Mouse (Mus musculus): ENCODE results near the gene Gucy1a1. TPM values are rescaled to one million over a fixed set of nuclear protein-coding genes. Genes with fewer than 3 reads are reported as not detected.

Gucy1a1 gene
- polyA plus RNA-seq, 1 experiment from 2014 or later: 18.8 TPM

- ATAC-seq (replicated peaks; ENCODE audit: low FRiP score) (no peak), DNase-seq (ENCODE audit: low spot score) (no peak)
- Histone ChIP-seq H3K27me3 (replicated peaks; ENCODE audit: control insufficient read depth, insufficient read depth, low read length) (no peaks in the 10 kb centered on the region), H3K9me3 (ENCODE audit: control insufficient read depth, low read length) (no peaks in the 10 kb centered on the region), H3K4me3 (ENCODE audit: low read depth, low read length) (no peak overlapping the region), H3K4me2 (no peak overlapping the region), H3K9ac (ENCODE audit: low read depth, low read length) (no peak overlapping the region), H3K27ac (ENCODE audit: low read depth, low read length) (no peak overlapping the region), H3K4me1 (replicated peaks; ENCODE audit: control insufficient read depth, insufficient read depth, low read length) (no peaks in the 10 kb centered on the region), H3K36me3 (ENCODE audit: control insufficient read depth, insufficient read depth, low read length) (no peaks in the 10 kb centered on the region)
- 83% methylated on average over 8 of the region's 8 CpGs for WGBS
Observed at GRCm38 (mm10) chr3:82046087-82046486, 99.5 kb downstream of the Gucy1a1 start.

DNA sequence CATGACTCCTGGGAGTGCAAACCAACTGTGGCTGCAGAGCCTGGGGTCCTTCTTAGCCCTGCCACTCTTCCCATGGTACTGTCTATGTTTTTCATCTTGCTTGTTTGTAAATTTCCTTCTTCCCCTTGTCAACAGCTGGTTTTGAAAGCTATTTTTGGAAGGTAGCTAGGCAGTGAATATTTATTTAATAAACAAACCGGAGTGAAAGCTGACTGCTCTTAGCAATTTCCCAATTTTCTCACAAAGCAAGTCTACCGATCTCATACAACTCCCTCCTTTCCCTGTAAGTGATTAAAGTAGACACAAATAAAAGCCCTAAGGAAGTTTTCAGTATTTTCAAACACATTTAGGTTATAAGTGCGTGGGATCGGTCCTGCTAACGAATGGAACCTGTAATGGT is 100.7 kb downstream of the Gucy1a1 start:
- WGBS: 87% methylated on average over 5 of the region's 5 CpGs
- Histone ChIP-seq H3K27me3 (replicated peaks; ENCODE audit: control insufficient read depth, insufficient read depth, low read length) (no peaks in the 10 kb centered on the region), H3K4me3 (ENCODE audit: low read depth, low read length) (no peak overlapping the region), H3K36me3 (ENCODE audit: control insufficient read depth, insufficient read depth, low read length) (no peaks in the 10 kb centered on the region), H3K4me2 (no peak overlapping the region), H3K27ac (ENCODE audit: low read depth, low read length) (no peak overlapping the region), H3K4me1 (replicated peaks; ENCODE audit: control insufficient read depth, insufficient read depth, low read length) (no peaks in the 10 kb centered on the region), H3K9me3 (ENCODE audit: control insufficient read depth, low read length) (no peaks in the 10 kb centered on the region), H3K9ac (ENCODE audit: low read depth, low read length) (no peak overlapping the region)
- DNase-seq (ENCODE audit: low spot score) (no peak), ATAC-seq (replicated peaks; ENCODE audit: low FRiP score) (no peak)

GRCm38 (mm10) chr3:82043676-82044075 is 101.9 kb downstream of the Gucy1a1 start:
- Histone ChIP-seq H3K27ac (ENCODE audit: low read depth, low read length) (no peak overlapping the region), H3K4me3 (ENCODE audit: low read depth, low read length) (no peak overlapping the region), H3K27me3 (replicated peaks; ENCODE audit: control insufficient read depth, insufficient read depth, low read length) (no peaks in the 10 kb centered on the region), H3K4me1 (replicated peaks; ENCODE audit: control insufficient read depth, insufficient read depth, low read length) (no peaks in the 10 kb centered on the region), H3K36me3 (ENCODE audit: control insufficient read depth, insufficient read depth, low read length) (no peaks in the 10 kb centered on the region), H3K9ac (ENCODE audit: low read depth, low read length) (no peak overlapping the region), H3K9me3 (ENCODE audit: control insufficient read depth, low read length) (no peaks in the 10 kb centered on the region), H3K4me2 (no peak overlapping the region)
- no peak for ATAC-seq (replicated peaks; ENCODE audit: low FRiP score)
- DNase-seq (ENCODE audit: low spot score): no peak
- WGBS: 80% methylated on average over 6 of the region's 6 CpGs

Small RNA genes within 50 kb of the gene (microRNA-seq; reads per million reads assigned to microRNA genes)
- not detected for gene Mir7010 (ENCODE audit: borderline number of aligned reads)

Other genes starting within 250 kb of the Gucy1a1 start
- gene Ctso, start 213.2 kb downstream of the Gucy1a1 start, polyA plus RNA-seq (2014; fragmentation: Nextera tagmentation; extraction: Ambion mirVana): 6.5 and 8.1 TPM in 2 replicates
- gene Tdo2, start 169.6 kb downstream of the Gucy1a1 start, polyA plus RNA-seq (2014; fragmentation: Nextera tagmentation; extraction: Ambion mirVana): 0.38 and 0.71 TPM in 2 replicates
- gene Asic5, start 163.5 kb downstream of the Gucy1a1 start, polyA plus RNA-seq (2014; fragmentation: Nextera tagmentation; extraction: Ambion mirVana): not detected in 2 replicates
- 18.2 and 23.5 TPM in 2 replicates for gene Gucy1b1, start 71.1 kb downstream of the Gucy1a1 start, polyA plus RNA-seq (2014; fragmentation: Nextera tagmentation; extraction: Ambion mirVana)
- gene Map9, start 212.3 kb upstream of the Gucy1a1 start, polyA plus RNA-seq (2014; fragmentation: Nextera tagmentation; extraction: Ambion mirVana): 1.5 and 1.8 TPM in 2 replicates

Data from liver, embryonic 11.5 days (tissue).